Mouse (Mus musculus): ENCODE measurements around the gene Elf2. TPM values are rescaled to one million over a fixed set of nuclear protein-coding genes. Genes with fewer than 3 reads are reported as not detected.

Gene Elf2
- total and polyA plus RNA-seq, 3 experiments: 25.6 to 56.9 (median 55.7) TPM

GRCm38 (mm10) chr3:51294251-51294650 lies 46.2 kb downstream of the Elf2 start:
- intact Hi-C loops (cut with DNase I): loop anchor here (5.0 kb wide), 1 partner anchor 33 kb away; no protein-coding TSS in a partner anchor
- Histone ChIP-seq H3K9ac (ENCODE audit: low read depth, low read length) (no peak overlapping the region), H3K36me3 (ENCODE audit: control insufficient read depth, insufficient read depth, low read length) (peaks cover 3% of the 10 kb centered on the region; the same call in 1 of the 2 replicates), H3K4me3 (no peak overlapping the region), H3K79me2 (replicated peaks; ENCODE audit: control insufficient read depth, insufficient read depth, low read length) (0 out of 2 replicates have a peak, but pooled peaks cover 2% of the 10 kb centered on the region), H3K27me3 (ENCODE audit: control insufficient read depth, insufficient read depth, low read length) (no peaks in the 10 kb centered on the region), H3K4me1 (ENCODE audit: control insufficient read depth, insufficient read depth, low read length) (peaks cover 3% of the 10 kb centered on the region), H3K27ac (no peak overlapping the region)
- DNase-seq: no peak
- no peak for TF ChIP-seq EP300 (IDR thresholded peaks at IDR 0.05; ENCODE audit: insufficient read depth, low read depth, low read length)
- TF ChIP-seq CTCF (IDR thresholded peaks at IDR 0.05): no peak
- TF ChIP-seq POLR2A (IDR thresholded peaks at IDR 0.05; ENCODE audit: insufficient read depth, low read depth, low read length): no peak
- WGBS: 70% methylated on average over 2 of the region's 2 CpGs

DNA sequence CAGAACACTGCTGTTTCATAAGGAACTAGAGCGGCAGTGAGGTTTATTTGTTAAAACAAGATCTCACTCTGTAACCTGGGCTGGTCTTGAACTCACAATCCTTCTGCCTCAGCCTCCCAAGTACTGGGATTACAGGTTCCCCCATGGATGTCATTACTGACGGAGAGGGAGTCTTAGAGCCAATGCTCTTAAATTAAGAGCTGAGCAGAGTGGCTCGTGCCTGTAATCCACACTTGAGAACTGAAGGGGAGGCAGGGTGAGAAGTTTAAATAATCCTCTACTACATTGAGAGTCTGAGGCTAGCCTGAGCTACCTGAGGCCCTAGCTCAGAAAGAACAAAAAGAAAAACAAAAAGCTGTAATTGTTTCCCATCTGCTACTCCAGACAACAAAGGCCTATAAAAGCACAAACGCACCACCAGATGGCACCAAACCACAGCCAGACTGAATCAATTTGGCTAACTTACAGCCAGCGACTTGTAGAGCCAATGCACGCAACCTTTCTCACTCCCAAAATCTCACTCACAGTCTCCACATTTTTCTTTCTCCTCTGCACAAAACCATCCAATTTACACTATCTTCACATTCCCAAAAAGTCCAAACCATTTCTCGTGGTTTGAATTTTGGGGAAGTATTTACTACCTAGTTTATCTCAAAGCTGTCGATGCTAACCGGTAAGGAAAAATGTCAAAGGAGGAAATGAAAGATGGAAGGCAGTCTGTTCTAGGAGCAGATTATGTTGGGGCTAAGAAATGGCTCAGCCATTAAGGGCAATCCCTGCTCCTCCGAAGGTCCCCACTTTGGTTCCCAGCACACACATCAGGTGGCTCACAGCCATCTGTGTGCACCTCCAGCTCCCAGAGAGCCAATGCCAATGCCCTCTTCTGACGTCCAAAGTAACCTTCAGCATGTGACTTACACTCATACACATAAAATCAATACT lies 51.3 kb downstream of the Elf2 start:
- H3K27ac ChIP-seq: no peak overlapping the region; the same call in 1 of the 2 replicates
- peaks cover 5% of the 10 kb centered on the region; the same call in 1 of the 2 replicates for H3K79me2 ChIP-seq (replicated peaks; ENCODE audit: control insufficient read depth, insufficient read depth, low read length)
- 38% methylated on average over 11 of the region's 11 CpGs for WGBS
- no peaks in the 10 kb centered on the region for H3K36me3 ChIP-seq (ENCODE audit: control insufficient read depth, insufficient read depth, low read length)
- H3K4me3 ChIP-seq: no peak overlapping the region
- peak; percentile 79 to 85 for DNase-seq
- TF ChIP-seq CTCF (IDR thresholded peaks at IDR 0.05): peak; percentile 92
- TF ChIP-seq EP300 (IDR thresholded peaks at IDR 0.05; ENCODE audit: insufficient read depth, low read depth, low read length): peak; percentile 80; the same call in 1 of the 2 replicates
- no peak for TF ChIP-seq POLR2A (IDR thresholded peaks at IDR 0.05; ENCODE audit: insufficient read depth, low read depth, low read length)
- peaks cover 3% of the 10 kb centered on the region for H3K4me1 ChIP-seq (ENCODE audit: control insufficient read depth, insufficient read depth, low read length)
- no peaks in the 10 kb centered on the region for H3K27me3 ChIP-seq (ENCODE audit: control insufficient read depth, insufficient read depth, low read length)
- intact Hi-C loops (cut with DNase I): loop anchor here (1.0 to 2.0 kb wide), 2 partner anchors 64 to 76 kb away; no protein-coding TSS in a partner anchor
- no peak overlapping the region for H3K9ac ChIP-seq (ENCODE audit: low read depth, low read length)

DNA sequence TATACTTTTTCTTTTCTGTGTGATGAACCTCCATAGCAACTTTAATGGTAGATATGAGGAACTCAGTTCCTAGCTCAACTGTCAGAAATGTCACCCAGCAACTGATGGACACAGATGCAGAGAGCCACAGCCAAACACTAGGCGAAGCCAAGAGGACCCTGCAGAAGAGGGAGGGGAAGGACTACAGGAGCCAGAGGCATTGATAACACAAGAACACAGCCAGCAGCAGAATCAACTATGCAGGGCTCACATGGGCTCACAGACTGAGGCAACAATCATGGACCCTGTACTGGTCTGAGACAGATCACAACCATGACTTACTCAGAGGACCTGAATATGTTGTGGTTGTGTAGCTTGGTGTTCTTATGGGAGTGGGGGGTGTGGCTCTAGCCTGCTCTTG lies 56.1 kb downstream of the Elf2 start:
- WGBS: 36% methylated on average over 1 of the region's 1 CpGs
- Histone ChIP-seq H3K27ac (no peak overlapping the region; the same call in 1 of the 2 replicates), H3K36me3 (ENCODE audit: control insufficient read depth, insufficient read depth, low read length) (no peaks in the 10 kb centered on the region), H3K4me1 (ENCODE audit: control insufficient read depth, insufficient read depth, low read length) (no peaks in the 10 kb centered on the region; the same call in 1 of the 2 replicates), H3K27me3 (ENCODE audit: control insufficient read depth, insufficient read depth, low read length) (no peaks in the 10 kb centered on the region), H3K9ac (ENCODE audit: low read depth, low read length) (no peak overlapping the region), H3K4me3 (no peak overlapping the region), H3K79me2 (replicated peaks; ENCODE audit: control insufficient read depth, insufficient read depth, low read length) (peaks cover 3% of the 10 kb centered on the region)
- TF ChIP-seq POLR2A (IDR thresholded peaks at IDR 0.05; ENCODE audit: insufficient read depth, low read depth, low read length) (no peak), CTCF (IDR thresholded peaks at IDR 0.05) (no peak), EP300 (IDR thresholded peaks at IDR 0.05; ENCODE audit: insufficient read depth, low read depth, low read length) (no peak)
- intact Hi-C loops (cut with DNase I): no loop called here
- peak in 1 of 2 experiments; percentile 19 for DNase-seq

DNA sequence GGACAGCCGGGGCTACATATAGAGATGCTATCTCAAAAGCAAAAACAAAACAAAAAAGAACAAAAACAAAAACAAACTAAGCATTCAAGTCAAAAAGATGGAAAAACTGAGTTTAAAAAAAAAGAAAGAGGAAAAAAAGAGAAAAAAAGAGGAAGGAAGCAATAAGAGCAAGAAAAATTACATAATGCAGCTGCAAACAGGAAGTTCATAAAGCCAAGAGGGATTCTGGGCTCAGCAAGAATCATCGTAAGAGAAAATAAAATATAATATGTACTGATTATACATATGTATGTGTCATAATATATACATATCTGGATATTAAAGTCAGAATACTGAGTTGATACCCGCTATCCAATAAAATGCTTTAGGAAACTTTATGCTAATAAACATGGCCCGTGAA lies 58.7 kb downstream of the Elf2 start:
- Histone ChIP-seq H3K36me3 (ENCODE audit: control insufficient read depth, insufficient read depth, low read length) (no peaks in the 10 kb centered on the region; the same call in 1 of the 2 replicates), H3K27me3 (ENCODE audit: control insufficient read depth, insufficient read depth, low read length) (no peaks in the 10 kb centered on the region), H3K4me3 (no peak overlapping the region), H3K4me1 (ENCODE audit: control insufficient read depth, insufficient read depth, low read length) (peaks cover 1% of the 10 kb centered on the region; the same call in 1 of the 2 replicates), H3K9ac (ENCODE audit: low read depth, low read length) (no peak overlapping the region), H3K79me2 (replicated peaks; ENCODE audit: control insufficient read depth, insufficient read depth, low read length) (peaks cover 2% of the 10 kb centered on the region), H3K27ac (no peak overlapping the region)
- TF ChIP-seq POLR2A (IDR thresholded peaks at IDR 0.05; ENCODE audit: insufficient read depth, low read depth, low read length): no peak
- no peak for TF ChIP-seq EP300 (IDR thresholded peaks at IDR 0.05; ENCODE audit: insufficient read depth, low read depth, low read length)
- no peak for TF ChIP-seq CTCF (IDR thresholded peaks at IDR 0.05)
- 92% methylated on average over 4 of the region's 4 CpGs for WGBS
- no peak for DNase-seq
- intact Hi-C loops (cut with DNase I): no loop called here

DNA sequence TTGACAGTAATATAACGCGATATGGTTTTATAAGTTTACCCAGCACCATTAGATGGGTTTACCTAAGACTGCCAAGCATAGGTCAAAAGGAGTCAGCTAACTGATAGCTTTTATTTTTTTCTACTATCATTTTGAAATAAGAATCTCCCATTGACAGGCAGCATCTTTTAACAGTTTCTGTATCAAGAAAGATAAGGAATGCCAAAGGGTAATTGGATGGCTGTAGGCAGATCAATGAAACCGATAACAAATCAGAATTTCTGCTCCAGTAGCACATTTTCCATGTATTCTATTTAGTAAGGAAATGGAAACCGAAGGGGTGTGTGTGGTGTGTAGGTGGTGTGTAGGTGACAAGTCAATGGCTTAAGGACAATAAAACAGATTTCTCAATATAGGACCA lies 62.0 kb downstream of the Elf2 start:
- intact Hi-C loops (cut with DNase I): no loop called here
- DNase-seq: no peak
- Histone ChIP-seq H3K36me3 (ENCODE audit: control insufficient read depth, insufficient read depth, low read length) (peaks cover 8% of the 10 kb centered on the region), H3K79me2 (replicated peaks; ENCODE audit: control insufficient read depth, insufficient read depth, low read length) (peaks cover 2% of the 10 kb centered on the region), H3K4me3 (no peak overlapping the region), H3K4me1 (ENCODE audit: control insufficient read depth, insufficient read depth, low read length) (peaks cover 6% of the 10 kb centered on the region), H3K9ac (ENCODE audit: low read depth, low read length) (no peak overlapping the region), H3K27ac (no peak overlapping the region; the same call in 1 of the 2 replicates), H3K27me3 (ENCODE audit: control insufficient read depth, insufficient read depth, low read length) (no peaks in the 10 kb centered on the region)
- 60% methylated on average over 4 of the region's 4 CpGs for WGBS
- TF ChIP-seq EP300 (IDR thresholded peaks at IDR 0.05; ENCODE audit: insufficient read depth, low read depth, low read length) (no peak), CTCF (IDR thresholded peaks at IDR 0.05) (no peak), POLR2A (IDR thresholded peaks at IDR 0.05; ENCODE audit: insufficient read depth, low read depth, low read length) (no peak)

Data from heart, adult 2 months (tissue).